Mouse (Mus musculus) layer of hippocampus, postnatal 10 days (tissue): Measurements from ENCODE around the gene Gm20388. TPM values are rescaled to one million over a fixed set of nuclear protein-coding genes. Genes with fewer than 3 reads are reported as not detected.

Source experiments
- DNase-seq, 2 experiments: peaks; one replicate each; pipeline ENCODE4 v3.0.0; 2021; ENCODE audit warnings: low spot score in 2 of 2
- total RNA-seq, 2 experiments: library from RNA; stranded (reverse); gene quantifications; 2 replicates each; pipeline ENCODE4 v1.2.3; 2021

Gene Gm20388
- total RNA-seq, 2 experiments from 2014 or later: not detected

GRCm38 (mm10) chr8:120642031-120642662 lies 731.5 kb downstream of the Gm20388 start:
- DNase-seq: no peak

GRCm38 (mm10) chr8:120644663-120645062 lies 734.0 kb downstream of the Gm20388 start:
- DNase-seq: peak; percentile 88 to 91

- no peak for DNase-seq
These were observed 736.9 kb downstream of the Gm20388 start, which contains the start of gene 1190005I06Rik for GRCm38 (mm10) chr8:120647532-120647931. 1190005I06Rik (minus strand) TSS chr8:120647632.

GRCm38 (mm10) chr8:120656322-120657052 lies 745.8 kb downstream of the Gm20388 start:
- no peak for DNase-seq

- DNase-seq: no peak
These were observed 746.8 kb downstream of the Gm20388 start for GRCm38 (mm10) chr8:120657415-120657814.

GRCm38 (mm10) chr8:120664566-120664965 lies 753.9 kb downstream of the Gm20388 start:
- no peak for DNase-seq

- no peak for DNase-seq
These were observed 755.2 kb downstream of the Gm20388 start for GRCm38 (mm10) chr8:120665726-120666455.

- no peak for DNase-seq
These were observed 756.3 kb downstream of the Gm20388 start for GRCm38 (mm10) chr8:120666807-120667470.

GRCm38 (mm10) chr8:120667561-120668373 lies 757.1 kb downstream of the Gm20388 start, which contains the start of the genes Gm27021 and Cox4i1:
Gm27021 (minus strand) TSS chr8:120668079.
Cox4i1 (plus strand) TSS chr8:120668222.
- DNase-seq: peak; percentile 82 to 91

- DNase-seq: no peak
These were observed 757.8 kb downstream of the Gm20388 start, which contains the start of gene Emc8 for GRCm38 (mm10) chr8:120668374-120668905. Emc8 (minus strand) TSS chr8:120668573.

- DNase-seq: no peak
These were observed 761.1 kb downstream of the Gm20388 start for GRCm38 (mm10) chr8:120671775-120672174.

- DNase-seq: no peak
These were observed 762.1 kb downstream of the Gm20388 start for GRCm38 (mm10) chr8:120672626-120673229.

- DNase-seq: no peak
These were observed 762.7 kb downstream of the Gm20388 start for GRCm38 (mm10) chr8:120673298-120673697.

GRCm38 (mm10) chr8:120675718-120676117 lies 765.1 kb downstream of the Gm20388 start:
- no peak for DNase-seq

- DNase-seq: peak; percentile 94 to 96
These were observed 767.8 kb downstream of the Gm20388 start for GRCm38 (mm10) chr8:120678447-120678846.

GRCm38 (mm10) chr8:120679629-120680387 lies 769.2 kb downstream of the Gm20388 start:
- no peak for DNase-seq

GRCm38 (mm10) chr8:120680405-120680804 lies 769.8 kb downstream of the Gm20388 start:
- DNase-seq: peak; percentile 59 to 70

GRCm38 (mm10) chr8:120681113-120681512 lies 770.5 kb downstream of the Gm20388 start:
- DNase-seq: no peak

- DNase-seq: peak; percentile 63 to 70
These were observed 773.0 kb downstream of the Gm20388 start for GRCm38 (mm10) chr8:120683602-120684001.
